Mouse (Mus musculus) C2C12 (cell line): Measurements from ENCODE around the gene Lrba. TPM values are rescaled to one million over a fixed set of nuclear protein-coding genes. Genes with fewer than 3 reads are reported as not detected.

ENCODE experiments used
- H3K27me3 ChIP-seq: one replicate; pipeline ENCODE4 v1.6.1; 2011; ENCODE audit not compliant: control insufficient read depth, insufficient read depth, insufficient read length
- H3K36me3 ChIP-seq: one replicate; pipeline ENCODE4 v1.6.1; 2011; ENCODE audit not compliant: control insufficient read depth, insufficient read depth
- H3K4me3 ChIP-seq: one replicate; pipeline ENCODE4 v1.5.1; 2011; ENCODE audit warnings: mild to moderate bottlenecking, control low read depth; ENCODE audit not compliant: poor library complexity, insufficient read depth, severe bottlenecking
- H3K79me2 ChIP-seq: one replicate; pipeline ENCODE4 v1.6.1; 2011; ENCODE audit not compliant: control insufficient read depth, insufficient read depth
- H3K79me3 ChIP-seq: one replicate; pipeline ENCODE4 v1.6.1; 2011; ENCODE audit warnings: low read depth, control low read depth
- H3ac ChIP-seq: one replicate; pipeline ENCODE3; 2011; ENCODE audit warnings: low read depth; ENCODE audit not compliant: control insufficient read depth, insufficient read length
- CEBPB ChIP-seq: IDR thresholded peaks from one replicate; pipeline ENCODE4 v1.6.1; 2011; ENCODE audit warnings: low read depth, mild to moderate bottlenecking, control low read depth, moderate library complexity
- CTCF ChIP-seq: IDR thresholded peaks from one replicate; pipeline ENCODE4 v1.5.1; 2011; ENCODE audit not compliant: control insufficient read depth, insufficient read depth, insufficient read length
- FOSL1 ChIP-seq: IDR thresholded peaks from one replicate; pipeline ENCODE4 v1.8.0; 2011; ENCODE audit warnings: mild to moderate bottlenecking, low read length; ENCODE audit not compliant: poor library complexity, insufficient read depth, severe bottlenecking
- MAX ChIP-seq: IDR thresholded peaks from one replicate; pipeline ENCODE4 v1.6.1; 2011; ENCODE audit warnings: mild to moderate bottlenecking, control low read depth
- MYOD1 ChIP-seq: IDR thresholded peaks from one replicate; pipeline ENCODE4 v1.6.1; 2011; ENCODE audit warnings: low read depth; ENCODE audit not compliant: control insufficient read depth, insufficient read length
- MYOG ChIP-seq: IDR thresholded peaks from one replicate; pipeline ENCODE4 v1.6.1; 2011; ENCODE audit not compliant: control insufficient read depth, insufficient read length; ENCODE audit errors: extremely low read depth
- USF1 ChIP-seq: IDR thresholded peaks from one replicate; pipeline ENCODE4 v1.6.1; 2011; ENCODE audit warnings: low read depth, mild to moderate bottlenecking, control low read depth, moderate library complexity
- polyA plus RNA-seq: library from polyadenylated mRNA; unstranded; fragments of >200 nt; fragmentation: generic; extraction: Trizol; gene quantifications from one replicate; pipeline ENCODE4 v1.2.1, GENCODE M21; 2012; ENCODE audit warnings: missing spikeins

Gene Lrba
- polyA plus RNA-seq, 1 experiment: 2.6 TPM

DNA sequence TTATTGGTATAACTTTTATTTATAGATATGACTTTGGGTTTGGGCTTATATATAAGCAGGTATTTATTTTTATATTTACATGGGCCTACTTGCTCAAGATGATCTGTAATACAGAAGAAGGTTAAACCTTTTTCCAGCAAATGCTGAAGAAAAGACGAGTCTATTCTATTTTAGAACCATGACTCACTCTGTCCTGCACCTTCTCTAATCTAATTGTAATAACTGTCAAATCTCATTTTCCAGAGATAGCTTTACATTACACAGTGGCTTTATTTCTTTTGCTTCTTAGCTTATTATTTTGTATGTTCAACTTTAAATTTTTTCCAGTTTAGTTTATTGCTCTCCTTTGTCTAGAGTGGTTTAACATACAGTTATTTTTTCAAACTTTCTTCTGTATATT, 464.0 kb downstream of the Lrba start:
- TF ChIP-seq MYOG (no peak), MAX (no peak), MYOD1 (no peak), CTCF (no peak), USF1 (no peak), CEBPB (no peak)
- no peaks in the 10 kb centered on the region for H3K36me3 ChIP-seq
- no peak overlapping the region for H3ac ChIP-seq
- no peaks in the 10 kb centered on the region for H3K79me2 ChIP-seq
- H3K4me3 ChIP-seq: no peak overlapping the region
- no peaks in the 10 kb centered on the region for H3K27me3 ChIP-seq
- H3K79me3 ChIP-seq: no peaks in the 10 kb centered on the region

DNA sequence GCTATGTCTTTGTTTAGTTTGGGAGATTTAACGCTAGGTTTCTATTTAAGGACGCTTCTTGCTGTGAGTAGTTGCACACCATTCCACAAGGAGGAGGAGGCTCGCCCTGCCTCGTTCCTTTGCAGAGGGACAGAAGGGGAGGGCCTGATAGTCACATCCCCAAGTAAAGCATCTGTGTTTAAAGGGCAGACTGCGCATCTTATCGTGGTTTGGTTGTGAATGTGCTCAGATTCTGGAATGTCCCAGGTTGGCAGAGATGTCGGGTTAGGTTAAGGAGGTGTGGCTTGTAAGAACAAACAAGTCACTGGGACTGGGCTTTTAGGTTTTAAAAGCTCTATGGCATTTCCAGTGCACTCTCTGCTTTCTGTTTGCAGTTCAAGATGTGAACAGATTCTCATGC, 464.8 kb downstream of the Lrba start:
- H3K4me3 ChIP-seq: no peak overlapping the region
- H3K27me3 ChIP-seq: no peaks in the 10 kb centered on the region
- TF ChIP-seq CEBPB (no peak), MYOG (no peak), USF1 (no peak), CTCF (no peak), MAX (no peak), MYOD1 (no peak), FOSL1 (no peak)
- no peak overlapping the region for H3ac ChIP-seq
- no peaks in the 10 kb centered on the region for H3K79me3 ChIP-seq
- no peaks in the 10 kb centered on the region for H3K36me3 ChIP-seq
- no peaks in the 10 kb centered on the region for H3K79me2 ChIP-seq

DNA sequence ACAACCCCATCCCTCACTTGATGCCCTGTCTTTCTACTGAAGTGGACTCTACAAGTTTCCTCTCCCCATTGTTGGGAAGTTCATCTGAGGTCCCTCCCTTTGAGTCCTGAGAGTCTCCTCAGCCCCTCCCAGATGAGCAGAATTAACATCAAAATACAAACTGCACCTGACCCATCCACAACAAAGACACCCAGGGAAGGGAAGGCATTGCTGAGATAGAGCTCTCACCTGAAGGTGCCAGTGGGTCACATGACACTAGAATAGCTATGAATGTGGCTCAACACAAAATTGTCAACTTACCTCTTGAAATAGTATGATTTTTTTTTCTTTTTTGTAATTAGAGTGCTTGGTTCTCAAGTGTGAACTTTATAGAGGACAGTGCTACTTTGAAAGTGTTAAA, 468.3 kb downstream of the Lrba start:
- Histone ChIP-seq H3K4me3 (no peak overlapping the region), H3K36me3 (no peaks in the 10 kb centered on the region), H3K79me3 (no peaks in the 10 kb centered on the region), H3K79me2 (no peaks in the 10 kb centered on the region), H3K27me3 (no peaks in the 10 kb centered on the region), H3ac (no peak overlapping the region)
- no peak for TF ChIP-seq CTCF
- TF ChIP-seq MYOG: no peak
- TF ChIP-seq MYOD1: no peak
- TF ChIP-seq USF1: no peak
- no peak for TF ChIP-seq CEBPB
- no peak for TF ChIP-seq FOSL1
- TF ChIP-seq MAX: no peak

DNA sequence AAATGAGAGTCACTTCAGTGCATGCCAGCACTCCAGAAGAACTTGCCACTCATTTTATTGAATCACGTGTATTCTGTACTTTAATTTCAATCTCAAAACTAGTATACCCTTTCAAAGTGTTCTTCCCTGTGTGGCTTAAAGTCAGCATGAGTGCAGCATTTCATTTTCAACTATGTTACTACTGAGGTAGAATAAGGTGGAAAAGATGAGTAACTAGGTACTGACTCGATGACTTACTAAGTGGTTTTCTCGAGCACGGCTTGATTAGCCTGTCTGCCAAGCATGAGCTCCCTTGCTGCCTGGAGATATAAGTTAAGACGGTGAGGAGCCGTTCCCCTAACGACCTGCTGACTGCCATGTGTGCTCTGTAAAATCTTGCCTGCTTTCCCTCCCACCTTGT, 469.1 kb downstream of the Lrba start:
- Histone ChIP-seq H3K27me3 (no peaks in the 10 kb centered on the region), H3K79me3 (no peaks in the 10 kb centered on the region), H3K79me2 (no peaks in the 10 kb centered on the region), H3ac (no peak overlapping the region), H3K36me3 (no peaks in the 10 kb centered on the region), H3K4me3 (no peak overlapping the region)
- TF ChIP-seq MAX (no peak), MYOD1 (no peak), USF1 (no peak), MYOG (no peak), FOSL1 (no peak), CEBPB (no peak)

DNA sequence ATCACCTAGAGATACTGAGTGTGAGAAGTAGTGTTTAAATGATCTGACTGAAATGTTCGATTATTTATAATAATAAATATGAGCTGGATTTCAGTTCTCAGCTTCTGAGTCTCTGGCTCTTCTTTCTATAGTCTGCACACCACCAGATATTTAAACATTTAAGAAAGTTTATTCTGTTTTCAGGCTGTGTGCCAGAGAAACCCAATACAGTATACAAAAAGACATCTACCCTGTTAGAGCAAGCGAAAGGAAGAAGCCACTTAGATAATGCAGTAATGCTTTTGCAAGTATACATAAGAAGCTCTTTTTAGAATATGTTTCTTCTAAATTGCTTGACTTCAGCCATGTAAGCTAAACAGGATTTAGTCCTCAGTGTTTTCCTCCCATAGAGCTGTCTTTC, 474.5 kb downstream of the Lrba start:
- Histone ChIP-seq H3K4me3 (no peak overlapping the region), H3K36me3 (no peaks in the 10 kb centered on the region), H3ac (no peak overlapping the region), H3K27me3 (no peaks in the 10 kb centered on the region), H3K79me3 (no peaks in the 10 kb centered on the region), H3K79me2 (no peaks in the 10 kb centered on the region)
- TF ChIP-seq MYOG (no peak), CTCF (no peak), FOSL1 (no peak), CEBPB (no peak)

DNA sequence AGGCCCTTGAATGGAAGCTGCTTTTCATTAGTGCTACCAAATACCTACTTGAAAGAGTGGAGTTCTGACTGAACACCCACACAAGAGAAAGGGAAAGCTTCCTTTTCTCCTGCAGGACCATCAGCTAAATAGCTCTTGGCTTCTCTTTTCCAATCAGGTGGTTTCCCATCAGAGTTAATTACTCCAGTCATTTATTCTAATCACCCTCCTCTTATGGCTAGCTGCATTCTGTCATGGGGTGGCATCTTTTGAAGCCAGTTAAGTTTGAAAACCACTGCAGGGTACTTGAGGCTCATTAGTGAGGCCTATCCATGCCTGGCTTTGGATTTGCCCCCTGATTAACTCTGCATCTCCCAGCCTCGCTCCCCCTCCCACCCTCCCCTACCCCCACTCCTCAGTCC, 476.7 kb downstream of the Lrba start:
- H3K27me3 ChIP-seq: no peaks in the 10 kb centered on the region
- H3K4me3 ChIP-seq: no peak overlapping the region
- no peak for TF ChIP-seq MAX
- no peak for TF ChIP-seq USF1
- no peak for TF ChIP-seq CTCF
- no peak for TF ChIP-seq MYOD1
- no peak for TF ChIP-seq CEBPB
- TF ChIP-seq MYOG: no peak
- no peak for TF ChIP-seq FOSL1
- no peak overlapping the region for H3ac ChIP-seq
- H3K36me3 ChIP-seq: no peaks in the 10 kb centered on the region
- no peaks in the 10 kb centered on the region for H3K79me2 ChIP-seq
- H3K79me3 ChIP-seq: no peaks in the 10 kb centered on the region
